Mouse (Mus musculus) heart, adult 2 months (tissue): ENCODE measurements around the gene Arid3b. TPM values are rescaled to one million over a fixed set of nuclear protein-coding genes. Genes with fewer than 3 reads are reported as not detected.

Source experiments
- DNase-seq, 2 experiments: peaks; one replicate each; pipeline ENCODE4 v3.0.0; 2021
- H3K27ac ChIP-seq: fragments of 200-600 bp; 2 replicates; pipeline ENCODE4 v1.8.1; 2022
- H3K27me3 ChIP-seq: fragments of 200-500 bp; 2 replicates; pipeline ENCODE4 v1.6.1; 2012; ENCODE audit warnings: mild to moderate bottlenecking, low read length, inconsistent platforms, mixed read lengths; ENCODE audit not compliant: control insufficient read depth, insufficient read depth
- H3K36me3 ChIP-seq: fragments of 200-500 bp; 2 replicates; pipeline ENCODE4 v1.6.1; 2012; ENCODE audit warnings: low read length, inconsistent platforms; ENCODE audit not compliant: control insufficient read depth, insufficient read depth
- H3K4me1 ChIP-seq: fragments of 200-500 bp; 2 replicates; pipeline ENCODE4 v1.6.1; 2011; ENCODE audit warnings: low read length; ENCODE audit not compliant: control insufficient read depth, insufficient read depth
- H3K4me3 ChIP-seq: fragments of 200-600 bp; 2 replicates; pipeline ENCODE4 v1.8.1; 2022
- H3K79me2 ChIP-seq: fragments of 200-500 bp; replicated peaks from 2 replicates; pipeline ENCODE4 v1.6.1; 2012; ENCODE audit warnings: mild to moderate bottlenecking, inconsistent platforms, low read length, moderate library complexity, mixed read lengths; ENCODE audit not compliant: control insufficient read depth, insufficient read depth
- H3K9ac ChIP-seq: fragments of 200-500 bp; 2 replicates; pipeline ENCODE4 v1.6.1; 2012; ENCODE audit warnings: low read depth, mild to moderate bottlenecking, control low read depth, inconsistent platforms, low read length, mixed read lengths
- CTCF ChIP-seq: fragments of 200-600 bp; IDR thresholded peaks from 2 replicates; pipeline ENCODE4 v1.8.1; 2022; ENCODE audit warnings: antibody characterized with exemption, mild to moderate bottlenecking, moderate library complexity
- EP300 ChIP-seq: fragments of 200-500 bp; IDR thresholded peaks from 2 replicates; pipeline ENCODE4 v1.6.1; 2011; ENCODE audit warnings: low read depth, low read length, control low read depth; ENCODE audit not compliant: insufficient read depth
- POLR2A ChIP-seq: fragments of 200-500 bp; IDR thresholded peaks from 2 replicates; pipeline ENCODE4 v1.6.1; 2011; ENCODE audit warnings: mild to moderate bottlenecking, low read depth, low read length, control low read depth; ENCODE audit not compliant: insufficient read depth
- WGBS: fragments of 180-500 bp; shearing (Covaris S2); methylation state at CpG from one replicate; pipeline ENCODE4 v1.1.7; 2018; 5-methylcytosine and 5-hydroxymethylcytosine counted together
- intact Hi-C: fragments of 180-260 bp; cut with DNase I; formaldehyde crosslinking; loops from one replicate; pipeline ENCODE4 v1.15.1; 2025
- polyA plus RNA-seq: library from polyadenylated mRNA; depleted of rRNA; stranded (reverse); fragments of >200 nt; gene quantifications from 2 replicates; pipeline ENCODE4 v1.2.3, GENCODE M21; 2012
- total RNA-seq, 2 experiments: library from RNA; stranded (reverse); gene quantifications; 2 replicates each; pipeline ENCODE4 v1.2.3; 2021

Gene Arid3b
- total and polyA plus RNA-seq, 3 experiments, result 3.6 to 4.6 (median 4.0) TPM

DNA sequence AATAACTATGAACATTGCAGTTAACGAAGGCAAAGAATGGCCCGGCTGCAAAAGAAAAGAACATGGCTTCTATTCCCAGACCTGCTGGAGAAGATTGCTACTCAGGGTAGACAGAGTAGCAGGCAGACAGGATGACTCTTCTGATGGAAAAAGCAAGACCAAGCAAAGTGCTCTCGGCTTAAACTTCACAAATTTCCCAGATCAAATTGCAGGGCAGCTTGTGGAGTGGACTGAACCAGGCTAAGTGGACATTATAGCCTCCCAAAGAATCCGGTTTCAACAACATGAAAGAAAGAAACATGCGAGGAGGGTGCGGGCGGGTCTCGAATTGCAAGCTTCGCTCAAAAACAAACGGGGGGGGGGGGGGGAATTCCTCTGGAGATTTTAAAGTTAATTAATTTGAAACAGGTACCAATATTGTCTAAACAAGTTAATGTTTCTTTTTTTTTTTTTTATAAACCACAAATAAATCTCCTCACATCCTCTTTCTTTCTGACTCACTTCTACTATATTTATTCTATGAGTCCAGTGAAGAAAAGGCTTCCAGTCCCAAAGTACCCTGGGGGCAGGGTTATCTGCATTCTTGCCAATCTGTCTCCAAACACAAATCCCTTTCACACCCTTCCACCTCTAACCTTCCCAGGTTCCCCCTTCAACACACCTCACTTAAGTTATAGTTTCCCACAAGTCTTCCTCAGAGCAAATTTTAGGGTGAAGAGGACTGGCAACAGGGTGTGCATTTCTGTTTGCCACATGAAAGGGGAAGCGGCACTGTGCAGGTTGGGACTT, 1.8 kb downstream of the Arid3b start:
- H3K36me3 ChIP-seq, result peaks cover 4% of the 10 kb centered on the region
- no peak for DNase-seq
- H3K4me3 ChIP-seq, result no peak overlapping the region
- no peaks in the 10 kb centered on the region for H3K27me3 ChIP-seq
- H3K9ac ChIP-seq, result no peak overlapping the region
- peaks cover 5% of the 10 kb centered on the region for H3K4me1 ChIP-seq
- intact Hi-C loops, result loop anchor here (5.0 to 10.0 kb wide), 2 partner anchors 38 to 760 kb away; partner anchors contain the start of gene Sin3a
- TF ChIP-seq POLR2A, result no peak
- TF ChIP-seq CTCF, result no peak
- TF ChIP-seq EP300, result no peak
- no peak overlapping the region for H3K27ac ChIP-seq
- no peaks in the 10 kb centered on the region for H3K79me2 ChIP-seq
- 69% methylated on average over 11 of the region's 11 CpGs for WGBS

DNA sequence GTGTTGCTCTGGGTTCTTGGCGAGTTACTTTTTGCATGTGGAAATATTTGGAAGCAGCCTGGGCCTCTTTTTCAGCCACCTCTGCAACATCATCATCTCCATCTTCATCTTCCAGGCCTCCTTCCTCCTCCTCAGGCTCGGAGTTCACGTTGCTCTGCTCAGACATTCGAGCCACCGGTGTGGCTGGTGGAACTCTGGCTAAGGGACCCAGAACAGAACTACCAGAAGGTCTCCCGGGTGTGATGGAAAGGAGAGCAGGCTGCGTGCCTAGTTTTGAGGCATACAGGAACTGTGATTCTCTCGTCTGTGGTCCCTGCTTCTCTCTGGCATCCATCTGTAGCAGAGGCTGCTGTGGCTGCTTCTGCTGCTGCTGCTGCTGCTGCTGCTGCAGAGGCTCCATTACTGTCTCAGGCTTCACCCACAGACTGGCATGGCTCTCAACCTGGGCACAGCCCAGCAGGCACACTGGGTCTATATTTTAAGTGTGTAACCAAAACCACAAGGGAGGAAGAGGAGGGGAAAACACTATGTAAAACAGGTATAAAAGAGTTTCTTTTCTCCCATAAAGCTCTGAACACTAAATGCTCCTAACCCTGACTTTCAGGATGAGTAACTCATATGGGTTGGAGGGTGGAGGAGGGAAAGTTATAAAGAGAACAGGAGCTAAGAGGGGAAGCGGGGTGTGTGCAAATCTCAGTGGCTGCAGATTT, 2.7 kb downstream of the Arid3b start:
- Histone ChIP-seq H3K4me1 (peaks cover 7% of the 10 kb centered on the region), H3K79me2 (no peaks in the 10 kb centered on the region), H3K9ac (no peak overlapping the region), H3K4me3 (no peak overlapping the region), H3K27me3 (no peaks in the 10 kb centered on the region), H3K36me3 (peaks cover 4% of the 10 kb centered on the region), H3K27ac (no peak overlapping the region)
- no peak for TF ChIP-seq CTCF
- TF ChIP-seq EP300, result no peak
- TF ChIP-seq POLR2A, result no peak
- 81% methylated on average over 9 of the region's 9 CpGs for WGBS
- intact Hi-C loops, result loop anchor here (5.0 to 10.0 kb wide), 2 partner anchors 37 to 759 kb away; partner anchors contain the start of gene Sin3a
- DNase-seq, result no peak

DNA sequence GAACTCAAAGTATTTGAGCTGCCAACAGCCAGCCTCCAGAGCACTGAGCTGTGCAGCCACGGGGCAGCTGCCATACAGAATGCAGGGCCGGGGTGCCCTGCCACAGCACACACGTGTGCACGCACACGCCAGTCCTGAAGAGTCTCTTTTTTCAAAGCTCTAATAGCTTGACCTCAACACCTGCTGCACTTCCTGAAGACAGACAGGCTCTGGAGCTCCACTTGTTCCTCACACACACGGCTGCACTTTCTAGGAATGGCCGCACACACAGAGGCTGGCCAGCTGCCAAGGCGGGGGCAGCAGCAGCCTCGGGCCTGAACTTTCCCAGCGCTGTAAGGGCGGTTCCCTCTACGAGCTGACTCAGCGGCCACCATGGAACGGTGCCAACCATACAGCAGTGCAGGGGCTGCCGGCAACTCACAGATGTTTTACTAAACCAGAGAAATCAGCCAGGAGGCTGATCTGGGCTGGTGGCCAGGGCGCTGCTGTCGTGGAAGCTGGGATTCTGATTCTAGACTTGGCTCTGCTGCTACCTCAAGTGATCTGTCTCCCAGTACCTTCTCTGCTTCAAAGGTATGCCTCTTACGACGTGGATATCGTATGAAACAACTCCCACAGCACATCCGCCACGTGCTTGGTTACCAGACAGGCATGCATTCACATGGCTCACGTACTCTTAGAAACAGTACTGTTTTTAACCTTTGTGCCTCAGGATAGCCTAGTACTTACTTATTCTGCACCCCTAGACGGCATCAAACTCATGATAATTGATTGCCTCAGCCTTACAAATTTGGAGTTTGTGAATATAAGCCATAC, 5.1 kb downstream of the Arid3b start:
- H3K4me1 ChIP-seq, result peaks cover 7% of the 10 kb centered on the region
- H3K4me3 ChIP-seq, result peak overlapping the region; percentile 32
- TF ChIP-seq CTCF, result no peak; the same call in none of the 2 replicates
- TF ChIP-seq POLR2A, result no peak
- 0 out of 2 replicates have a peak, but pooled peaks have one; percentile 68 for TF ChIP-seq EP300
- WGBS, result 3% methylated on average over 24 of the region's 24 CpGs
- intact Hi-C loops, result loop anchor here (5.0 to 10.0 kb wide), 2 partner anchors 34 to 757 kb away; partner anchors contain the start of gene Sin3a
- no peaks in the 10 kb centered on the region for H3K79me2 ChIP-seq
- peak; percentile 94 to 95 for DNase-seq
- peaks cover 2% of the 10 kb centered on the region; the same call in 1 of the 2 replicates for H3K36me3 ChIP-seq
- H3K27me3 ChIP-seq, result no peaks in the 10 kb centered on the region
- H3K27ac ChIP-seq, result peak overlapping the region; percentile 2
- H3K9ac ChIP-seq, result no peak overlapping the region

DNA sequence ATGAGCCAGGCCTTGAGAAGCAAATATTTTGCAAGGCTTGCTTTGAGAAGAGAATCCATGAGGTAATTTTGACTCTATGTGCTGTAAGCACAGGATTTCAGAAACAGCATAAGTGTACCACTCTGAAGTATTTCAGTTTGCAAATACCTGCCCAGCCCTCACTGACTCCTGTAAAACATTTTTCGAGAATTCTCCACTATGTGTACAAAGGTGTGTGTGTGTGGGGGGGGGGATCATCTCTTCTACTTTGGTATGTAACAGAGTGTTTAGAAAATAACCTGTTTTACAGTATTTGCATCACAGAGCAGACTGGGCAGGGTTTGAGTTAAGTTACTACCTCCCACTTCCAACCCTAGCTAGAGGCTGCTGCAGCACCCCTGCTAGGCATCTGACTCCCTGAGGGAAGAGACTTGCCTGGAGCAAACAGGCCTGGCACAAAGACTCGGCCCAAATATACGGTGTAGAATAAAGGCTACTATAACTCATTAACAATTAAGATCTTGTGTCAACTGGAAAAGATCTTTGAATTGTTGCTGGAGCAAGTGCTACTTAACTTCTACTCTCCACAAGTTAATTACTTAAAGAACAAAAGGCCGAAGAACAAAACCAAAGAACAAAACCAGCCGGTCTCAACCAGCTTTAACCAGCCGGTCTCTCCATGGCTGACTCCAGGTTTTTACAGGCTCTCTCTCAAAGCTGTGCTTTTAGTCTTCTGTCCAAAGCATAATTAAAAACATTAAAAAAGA, 6.6 kb downstream of the Arid3b start:
- no peak overlapping the region for H3K4me3 ChIP-seq
- intact Hi-C loops, result loop anchor here (5.0 to 10.0 kb wide), 2 partner anchors 33 to 755 kb away; partner anchors contain the start of gene Sin3a
- TF ChIP-seq POLR2A, result no peak
- no peak for TF ChIP-seq CTCF
- TF ChIP-seq EP300, result no peak
- WGBS, result 88% methylated on average over 6 of the region's 6 CpGs
- no peaks in the 10 kb centered on the region for H3K79me2 ChIP-seq
- no peaks in the 10 kb centered on the region for H3K27me3 ChIP-seq
- H3K36me3 ChIP-seq, result peaks cover 2% of the 10 kb centered on the region; the same call in 1 of the 2 replicates
- H3K9ac ChIP-seq, result no peak overlapping the region
- no peak overlapping the region for H3K27ac ChIP-seq
- no peak for DNase-seq
- peaks cover 6% of the 10 kb centered on the region for H3K4me1 ChIP-seq

DNA sequence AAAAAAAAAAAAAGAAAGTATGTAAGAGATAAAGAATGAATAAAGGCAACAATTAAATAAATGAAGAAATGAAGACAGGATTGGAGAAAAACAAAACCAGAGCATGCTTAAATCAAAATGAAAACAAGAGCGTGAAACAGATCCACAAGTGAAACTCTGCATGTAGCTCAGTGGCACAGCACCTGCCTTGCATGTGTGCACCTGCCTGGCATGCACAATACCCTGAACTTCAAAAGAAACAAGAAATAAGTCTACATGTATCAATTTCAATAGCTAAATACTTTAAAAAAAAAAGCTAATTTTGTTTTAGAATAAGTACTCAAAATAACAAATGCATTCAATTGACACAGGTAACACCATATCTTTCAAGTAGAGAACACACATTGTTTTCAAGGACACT, 13.2 kb downstream of the Arid3b start:
- TF ChIP-seq POLR2A (no peak), EP300 (no peak), CTCF (no peak)
- intact Hi-C loops, result no loop called here
- WGBS, result 95% methylated on average over 1 of the region's 1 CpGs

More for the DNA sequence above, 13.2 kb downstream of the Arid3b start:
- Histone ChIP-seq H3K9ac (no peak overlapping the region), H3K36me3 (no peaks in the 10 kb centered on the region), H3K27me3 (no peaks in the 10 kb centered on the region), H3K79me2 (no peaks in the 10 kb centered on the region), H3K4me3 (no peak overlapping the region), H3K4me1 (no peaks in the 10 kb centered on the region), H3K27ac (no peak overlapping the region)
- DNase-seq, result no peak
